Mouse (Mus musculus) fibroblast of lung, adult 2 months (primary cell): ENCODE results near the gene Fhit.

Experiments used
- DNase-seq: peaks from one replicate; pipeline ENCODE4 v3.0.0-alpha.2; 2011; ENCODE audit warnings: low read depth

Gene Fhit

GRCm38 (mm10) chr14:9684362-9684761 is 1477.5 kb downstream of the Fhit start:
- DNase-seq, result no peak

GRCm38 (mm10) chr14:9672728-9673127 is 1489.1 kb downstream of the Fhit start:
- no peak for DNase-seq

GRCm38 (mm10) chr14:9671776-9672175 is 1490.1 kb downstream of the Fhit start:
- no peak for DNase-seq

GRCm38 (mm10) chr14:9669766-9670165 is 1492.1 kb downstream of the Fhit start:
- DNase-seq, result no peak

GRCm38 (mm10) chr14:9658445-9658844 is 1503.4 kb downstream of the Fhit start:
- no peak for DNase-seq

GRCm38 (mm10) chr14:9651417-9651816 is 1510.4 kb downstream of the Fhit start:
- no peak for DNase-seq

- no peak for DNase-seq
Observed at GRCm38 (mm10) chr14:9648416-9648815, 1513.4 kb downstream of the Fhit start.

- DNase-seq, result no peak
Observed at GRCm38 (mm10) chr14:9646233-9646632, 1515.6 kb downstream of the Fhit start.

- DNase-seq, result peak; percentile 32
Observed at GRCm38 (mm10) chr14:9644216-9645166, 1517.3 kb downstream of the Fhit start.

- no peak for DNase-seq
Observed at GRCm38 (mm10) chr14:9643700-9644099, 1518.1 kb downstream of the Fhit start.

- no peak for DNase-seq
Observed at GRCm38 (mm10) chr14:9642628-9643027, 1519.2 kb downstream of the Fhit start.

GRCm38 (mm10) chr14:9642068-9642467 is 1519.8 kb downstream of the Fhit start:
- no peak for DNase-seq

GRCm38 (mm10) chr14:9634247-9634991 is 1527.4 kb downstream of the Fhit start:
- no peak for DNase-seq

- no peak for DNase-seq
Observed at GRCm38 (mm10) chr14:9632537-9632936, 1529.3 kb downstream of the Fhit start.

GRCm38 (mm10) chr14:9623219-9624043 is 1538.4 kb downstream of the Fhit start:
- no peak for DNase-seq

- DNase-seq, result no peak
Observed at GRCm38 (mm10) chr14:9620902-9621540, 1540.8 kb downstream of the Fhit start.

- no peak for DNase-seq
Observed at GRCm38 (mm10) chr14:9619840-9620239, 1542.0 kb downstream of the Fhit start.

GRCm38 (mm10) chr14:9613126-9613525 is 1548.7 kb downstream of the Fhit start:
- DNase-seq, result no peak

GRCm38 (mm10) chr14:9609120-9609519 is 1552.7 kb downstream of the Fhit start:
- DNase-seq, result no peak

- DNase-seq, result no peak
Observed at GRCm38 (mm10) chr14:9606584-9607377, 1555.1 kb downstream of the Fhit start.

- no peak for DNase-seq
Observed at GRCm38 (mm10) chr14:9600271-9600670, 1561.6 kb downstream of the Fhit start.
